Mouse (Mus musculus): ENCODE measurements around the gene Med11.
"Not testable (repeated sequence)": the region's sequence is repeated elsewhere in the genome, so short reads cannot be mapped to it uniquely, and the experiment has no call there.

Gene Med11

DNA sequence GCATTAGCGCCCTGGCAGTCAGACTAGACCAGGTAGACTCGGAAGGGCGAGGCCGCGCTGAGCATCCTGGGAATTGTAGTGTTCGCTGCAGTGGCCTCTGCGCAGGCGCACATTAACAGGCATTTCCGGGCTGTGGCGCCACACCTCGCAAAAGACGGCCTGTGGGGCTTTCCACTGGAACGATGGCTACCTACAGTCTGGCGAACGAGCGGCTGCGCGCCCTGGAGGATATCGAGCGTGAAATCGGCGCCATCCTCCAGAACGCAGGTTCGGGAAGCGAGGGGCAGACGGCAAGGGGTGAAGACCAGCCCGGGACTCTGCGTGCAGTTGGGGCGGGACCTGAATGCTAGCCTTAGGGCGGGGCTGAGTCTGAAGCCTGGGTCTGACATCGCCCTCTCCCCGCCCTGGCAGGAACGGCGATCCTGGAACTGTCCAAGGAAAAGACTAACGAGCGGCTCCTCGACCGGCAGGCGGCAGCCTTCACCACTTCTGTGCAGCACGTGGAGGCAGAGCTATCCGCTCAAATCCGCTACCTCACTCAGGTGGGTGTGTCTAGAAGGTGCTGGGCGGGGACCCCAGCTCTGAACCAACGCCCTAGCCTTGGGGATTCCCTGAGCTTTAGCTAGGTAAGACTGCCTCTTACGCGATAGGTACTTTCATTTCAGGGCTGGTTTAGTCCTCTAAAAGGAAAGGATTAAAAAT, at the start of gene Med11:
Med11 (plus strand) TSS at position 123 of the 702 bp plus-strand sequence.
- peak; percentile 99 for DNase-seq (ENCODE audit: low spot score)

- peak; percentile 16 for DNase-seq (ENCODE audit: low spot score)
Observed at GRCm38 (mm10) chr11:70403598-70403997, 48.1 kb upstream of the Med11 start.

DNA sequence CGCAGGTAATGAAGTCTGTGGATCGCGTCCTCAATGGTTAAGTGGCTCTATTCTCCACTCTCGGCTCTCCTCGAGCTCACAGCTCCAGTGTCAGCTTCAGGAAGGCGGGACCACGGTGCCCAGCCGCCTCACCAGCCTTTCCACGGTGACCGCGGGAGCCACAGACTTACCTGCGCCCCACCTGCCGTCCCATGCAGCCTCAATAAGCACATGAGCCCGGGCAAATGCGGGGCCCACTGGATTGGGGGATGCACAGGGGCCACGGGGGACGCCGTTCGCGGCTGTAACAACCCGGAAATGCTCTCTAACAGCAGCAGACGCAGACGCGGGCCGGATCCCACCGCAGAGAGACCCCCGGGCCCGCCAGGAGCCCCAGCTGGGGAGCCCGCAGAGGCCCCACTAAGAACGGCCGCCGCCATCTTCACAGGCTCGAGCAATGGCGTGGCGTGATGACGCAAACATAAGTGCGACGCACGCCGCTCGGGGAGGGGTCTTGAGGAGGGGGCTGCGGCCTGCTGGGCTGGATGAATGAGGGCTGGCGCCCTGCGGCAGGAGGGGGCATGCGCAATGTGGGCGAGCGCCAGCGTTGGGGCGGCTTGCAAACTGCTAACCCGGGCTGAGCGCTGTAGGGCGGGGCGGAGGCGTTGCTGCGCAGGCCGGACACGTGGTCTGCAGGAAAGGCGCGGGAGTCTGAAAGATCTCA, 42.0 kb upstream of the Med11 start, which contains the start of gene Pelp1:
Pelp1 (minus strand) TSS at position 438 of the 703 bp plus-strand sequence.
- peak; percentile 85 for DNase-seq (ENCODE audit: low spot score)

DNA sequence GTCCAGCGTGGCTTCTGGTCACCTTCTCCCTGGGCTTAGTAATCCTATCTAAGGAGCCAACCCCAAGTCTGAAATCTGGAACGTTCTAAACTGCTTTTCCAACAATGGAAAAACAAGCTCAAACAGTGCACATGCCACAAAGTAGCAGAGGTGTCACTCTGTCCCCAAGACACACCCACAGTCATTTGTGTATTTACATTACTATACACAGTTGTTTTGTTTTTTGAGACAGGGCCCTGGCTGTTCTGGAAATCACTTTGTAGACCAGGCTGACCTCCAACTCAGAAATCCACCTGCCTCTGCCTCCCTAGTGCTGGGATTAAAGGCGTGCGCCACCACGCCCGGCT, 41.4 kb upstream of the Med11 start:
- DNase-seq (ENCODE audit: low spot score), result no peak

GRCm38 (mm10) chr11:70412591-70412990, 39.1 kb upstream of the Med11 start:
- no peak for DNase-seq (ENCODE audit: low spot score)

GRCm38 (mm10) chr11:70413961-70414360, 37.8 kb upstream of the Med11 start:
- DNase-seq (ENCODE audit: low spot score), result peak; percentile 70

- no peak for DNase-seq (ENCODE audit: low spot score)
Observed at GRCm38 (mm10) chr11:70418199-70418598, 33.5 kb upstream of the Med11 start.

GRCm38 (mm10) chr11:70419486-70419885, 32.2 kb upstream of the Med11 start:
- DNase-seq (ENCODE audit: low spot score), result no peak

GRCm38 (mm10) chr11:70426598-70426997, 25.1 kb upstream of the Med11 start:
- not testable (repeated sequence) for DNase-seq (ENCODE audit: low spot score)

DNA sequence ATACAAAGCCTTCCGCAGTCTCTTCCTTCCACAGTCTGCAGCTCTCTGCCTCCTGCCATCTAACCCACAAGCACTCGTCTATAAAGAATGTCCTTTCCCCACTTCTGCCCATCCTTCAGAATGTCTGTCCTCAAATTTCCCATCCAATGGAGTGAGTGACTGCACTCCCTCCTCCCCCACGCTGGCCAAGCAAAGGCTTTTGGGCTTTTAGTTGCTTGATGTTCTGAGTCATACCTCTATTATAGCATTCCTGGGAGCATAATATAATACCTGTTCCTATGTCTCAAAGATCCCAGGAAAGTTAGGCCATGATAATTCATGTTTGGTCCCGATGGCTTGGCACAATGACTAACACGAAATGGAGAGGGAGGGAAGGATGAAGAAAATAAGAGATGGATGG, 20.1 kb upstream of the Med11 start:
- no peak for DNase-seq (ENCODE audit: low spot score)

- peak; percentile 98 for DNase-seq (ENCODE audit: low spot score)
Observed at GRCm38 (mm10) chr11:70432048-70432894, 19.4 kb upstream of the Med11 start, which contains the start of gene Arrb2. Gene Arrb2, plus strand, starts transcription at chr11:70432635.

- peak; percentile 45 for DNase-seq (ENCODE audit: low spot score)
Observed at GRCm38 (mm10) chr11:70432895-70433568, 18.7 kb upstream of the Med11 start.

DNA sequence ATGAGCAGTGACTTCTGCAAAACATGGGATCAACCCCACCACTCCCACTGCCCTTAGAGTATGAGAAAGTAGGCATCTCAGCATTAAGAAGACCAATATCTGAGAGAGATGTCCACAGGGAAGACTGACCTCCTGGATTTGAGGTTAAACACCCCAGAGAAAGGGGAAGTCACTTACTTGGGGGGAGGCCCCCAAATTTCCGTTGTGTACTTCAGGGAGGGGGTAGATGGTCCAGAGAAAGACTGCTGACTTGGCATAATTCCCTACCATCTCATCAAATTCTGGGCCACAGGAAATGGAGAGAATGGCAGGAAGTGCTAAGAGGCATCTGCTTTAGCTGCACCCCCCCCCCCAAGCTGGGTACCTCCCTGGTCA, 18.2 kb upstream of the Med11 start:
- no peak for DNase-seq (ENCODE audit: low spot score)

DNA sequence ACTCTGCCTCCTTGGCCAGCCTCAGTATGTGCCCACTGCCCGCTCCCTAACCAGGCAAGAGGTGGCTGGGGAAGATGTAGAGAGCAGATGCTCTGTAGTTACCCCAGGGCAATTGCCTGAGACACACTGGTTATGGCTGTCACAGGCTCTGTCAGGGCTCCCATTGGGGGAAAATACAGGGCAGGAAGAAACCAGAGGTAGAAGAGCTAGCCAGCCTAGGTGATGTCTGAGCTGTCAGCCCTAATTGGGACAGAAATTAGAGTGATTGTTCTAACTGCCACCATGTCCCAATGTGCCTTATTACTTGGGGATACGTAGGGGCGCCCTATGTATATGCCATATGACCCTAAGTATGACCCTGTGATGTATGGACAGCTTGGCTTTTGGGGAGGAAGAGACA, 17.8 kb upstream of the Med11 start:
- DNase-seq (ENCODE audit: low spot score), result no peak

- no peak for DNase-seq (ENCODE audit: low spot score)
Observed at GRCm38 (mm10) chr11:70435476-70435875, 16.2 kb upstream of the Med11 start.

- DNase-seq (ENCODE audit: low spot score), result no peak
Observed at GRCm38 (mm10) chr11:70437426-70437825, 14.3 kb upstream of the Med11 start.

DNA sequence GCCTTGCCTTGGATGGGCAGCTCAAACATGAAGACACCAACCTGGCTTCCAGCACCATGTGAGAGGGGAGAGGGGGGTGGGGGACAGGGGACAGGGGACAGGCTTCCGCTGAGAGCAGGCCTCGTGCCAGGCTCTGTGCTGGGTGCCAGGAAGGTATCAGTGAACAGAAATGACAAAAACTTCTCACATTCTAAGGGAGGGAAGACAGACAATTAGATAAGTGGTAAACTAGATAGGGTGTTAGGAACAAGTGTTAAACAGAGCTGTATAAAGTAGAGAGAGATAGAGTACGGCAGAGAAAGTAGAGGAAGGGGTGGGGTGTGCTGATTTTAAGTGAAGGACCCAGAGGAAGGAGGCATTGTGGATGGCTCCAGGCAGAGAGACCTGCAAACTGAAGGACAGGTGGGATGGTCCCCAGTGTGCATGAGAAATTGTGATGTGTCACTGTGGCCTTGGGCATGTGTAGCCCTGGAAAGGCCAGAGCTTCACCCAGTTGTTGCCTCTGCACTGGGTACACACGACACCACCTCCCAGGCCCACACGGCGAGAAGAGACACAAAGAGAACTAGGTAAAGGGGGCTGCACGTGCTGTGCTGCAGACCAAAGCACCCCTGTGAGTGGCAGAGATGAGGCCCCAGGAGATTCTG, 12.9 kb upstream of the Med11 start:
- DNase-seq (ENCODE audit: low spot score), result no peak

GRCm38 (mm10) chr11:70440637-70441036, 11.1 kb upstream of the Med11 start:
- no peak for DNase-seq (ENCODE audit: low spot score)

- DNase-seq (ENCODE audit: low spot score), result no peak
Observed at GRCm38 (mm10) chr11:70441882-70442281, 9.8 kb upstream of the Med11 start.

DNA sequence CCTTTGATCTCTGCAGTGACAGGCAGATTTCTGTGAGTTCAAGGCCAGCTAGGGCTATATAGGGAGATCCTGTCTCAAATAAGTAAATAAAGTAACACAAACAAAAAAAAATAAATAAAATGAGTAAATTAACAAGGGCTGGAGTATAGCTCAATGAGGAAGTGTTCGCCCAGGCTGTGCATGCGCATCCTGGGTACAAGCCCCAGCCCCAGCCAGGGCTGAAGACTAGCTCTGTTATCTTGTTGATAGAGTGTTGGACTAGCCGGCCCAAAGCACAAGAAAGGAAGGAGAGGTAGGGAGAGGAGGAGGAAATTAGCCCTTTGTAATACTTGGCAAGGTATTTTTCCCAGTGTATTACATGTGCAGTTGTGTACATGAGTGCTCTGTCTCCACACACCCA, 7.8 kb upstream of the Med11 start:
- no peak for DNase-seq (ENCODE audit: low spot score)

DNA sequence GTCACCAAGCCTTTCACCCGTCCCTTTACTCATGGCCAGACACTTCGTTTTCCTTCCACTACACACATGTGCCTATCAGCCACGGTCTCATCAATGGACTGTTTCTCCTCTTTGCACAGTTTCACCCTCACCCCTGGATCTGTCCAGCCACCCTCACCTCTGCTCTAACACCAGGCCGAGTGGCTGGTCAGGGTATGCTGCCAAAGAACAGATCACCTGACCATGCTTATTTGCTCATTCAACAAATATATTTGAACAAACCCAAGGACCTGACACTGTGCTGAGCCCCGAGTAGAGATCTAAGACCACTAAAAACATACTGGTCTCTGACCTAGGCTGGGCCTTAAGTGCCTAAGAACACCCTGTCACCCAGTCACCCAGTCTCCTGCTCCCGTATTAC, 7.1 kb upstream of the Med11 start:
- DNase-seq (ENCODE audit: low spot score), result peak; percentile 56

GRCm38 (mm10) chr11:70446756-70447155, 5.0 kb upstream of the Med11 start:
- no peak for DNase-seq (ENCODE audit: low spot score)

All from lung, postnatal 25 days (tissue).